In the genomic region with DNA sequence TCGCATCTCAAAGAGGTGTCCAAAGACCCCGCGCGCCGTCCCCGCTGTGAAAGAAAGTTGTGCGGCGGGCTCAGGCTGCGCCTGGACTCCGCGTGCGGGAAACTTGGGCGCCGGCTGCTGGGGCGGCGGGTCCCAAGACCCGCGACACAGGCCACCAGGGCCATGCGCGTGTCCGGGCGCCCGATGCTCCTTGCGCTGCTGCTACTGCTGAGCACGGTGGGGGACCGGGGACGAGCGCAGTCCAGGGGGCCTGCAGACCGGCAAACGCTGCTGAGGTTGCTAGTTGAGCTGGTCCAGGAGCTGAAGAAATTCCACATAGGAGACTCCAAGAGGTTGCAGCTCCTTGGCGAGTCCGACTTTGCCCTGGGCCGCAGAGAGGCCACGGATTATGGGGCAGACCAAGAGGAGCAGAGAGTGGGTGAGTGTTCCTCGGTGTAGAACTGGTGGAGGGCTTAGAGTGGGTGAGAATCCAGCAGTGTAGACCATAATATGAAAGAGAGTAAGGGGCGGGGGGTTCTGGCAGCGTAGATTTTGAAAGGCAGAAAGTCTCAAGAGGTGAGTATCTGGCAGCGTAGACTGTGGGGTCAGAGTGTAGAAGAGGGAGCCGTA, we compare ENCODE assay signal across 9 mouse cellular contexts. TPM values are rescaled to one million over a fixed set of nuclear protein-coding genes. Genes with fewer than 3 reads are reported as not detected.
A peak's percentile ranks its signal among the peaks of the same experiment; 100 is the strongest.
DNase-seq lines count a peak whose midpoint lies in the region; ATAC-seq lines count a peak whose summit lies in the region.
"Had no signal": no experiment of that assay in that cellular context is flagged by ENCODE, and none has a peak within 500 bp of the region (broad histone marks: within the 10 kb centered on the region; RNA-seq: fewer than 3 reads in every experiment).

No protein-coding gene starts in this region.

- DNase-seq in adrenal gland, postnatal 10 days: peak; percentile 6
- DNase-seq in adrenal gland, postnatal 36 days: no peak
- DNase-seq in right cerebral cortex, postnatal 4 days: peak; percentile 12
- no peak for DNase-seq in right cerebral cortex, postnatal 36 days (ENCODE audit: low spot score in 2 of 2)
- no peak for DNase-seq in T-cell, adult 2 months (ENCODE audit: low spot score)
- no peak for DNase-seq in left cerebral cortex, postnatal 4 days
- no peak for DNase-seq in MN1 (ENCODE audit: low spot score)

- peak overlapping the region; percentile 29 for H3K4me3 ChIP-seq in liver, embryonic 16.5 days (ENCODE audit: low read depth, low read length)

- 10% methylated on average over 34 of the region's 39 CpGs for WGBS in liver, embryonic 16.5 days (ENCODE audit: insufficient replicate concordance)

- H3K27me3 ChIP-seq in liver, embryonic 16.5 days (ENCODE audit: control insufficient read depth, insufficient read depth, low read depth, low read length): peaks cover 54% of the 10 kb centered on the region

- no peaks in the 10 kb centered on the region for H3K36me3 ChIP-seq in liver, embryonic 16.5 days (ENCODE audit: control insufficient read depth, insufficient read depth)

- H3K27ac ChIP-seq in liver, embryonic 16.5 days (ENCODE audit: low read length): no peak overlapping the region

- intact Hi-C loops in left cerebral cortex, postnatal 4 days (cut with DNase I): no loop called here

- no peak overlapping the region for H3K9ac ChIP-seq in liver, embryonic 16.5 days (ENCODE audit: low read depth, low read length)

- ATAC-seq in liver, embryonic 16.5 days (ENCODE audit: low read depth): no peak

- peaks cover 4% of the 10 kb centered on the region; the same call in 1 of the 2 replicates for H3K4me1 ChIP-seq in liver, embryonic 16.5 days (ENCODE audit: control insufficient read depth, low read depth, low read length)

- no peaks in the 10 kb centered on the region for H3K9me3 ChIP-seq in liver, embryonic 16.5 days (replicated peaks; ENCODE audit: control insufficient read depth, low read length)

- H3K4me2 ChIP-seq in liver, embryonic 16.5 days (ENCODE audit: low read depth, low read length): peak overlapping the region; percentile 28; the same call in 1 of the 2 replicates

RNA-seq across cellular contexts. Expression of gene Alkal2, which starts 0.6 kb away (rescaled TPM):
- under 1 TPM; 0.58 to 0.96 TPM for total RNA-seq in adrenal gland, postnatal 10 days (2021)
- 1 to 10 TPM in 1 of 2 experiments, under 1 TPM in 1; 0.16 to 1.3 TPM for total RNA-seq in adrenal gland, postnatal 36 days (2021)
- polyA plus RNA-seq in liver, embryonic 16.5 days (2015; fragmentation: Nextera tagmentation; extraction: Ambion mirVana): not detected in 2 replicates
- total RNA-seq in left cerebral cortex, postnatal 4 days (2021): 1 to 10 TPM; 1.9 to 2.0 TPM
- total RNA-seq: liver, adult 2 months had no signal
- polyA plus RNA-seq: liver, adult 2 months had no signal

RNA-seq across cellular contexts. Expression of gene Acp1, which starts 26.7 kb away (rescaled TPM):
- total RNA-seq in adrenal gland, postnatal 10 days (2021): 10 to 100 TPM; 62.3 to 65.5 TPM
- 10 to 100 TPM; 51.9 to 62.8 TPM for total RNA-seq in adrenal gland, postnatal 36 days (2021)
- polyA plus RNA-seq in liver, embryonic 16.5 days (2015; fragmentation: Nextera tagmentation; extraction: Ambion mirVana): 235 and 271 TPM in 2 replicates
- total RNA-seq in left cerebral cortex, postnatal 4 days (2021): 10 to 100 TPM; 50.6 to 52.4 TPM

RNA-seq across cellular contexts. Expression of gene Sh3yl1, which starts 26.7 kb away (rescaled TPM):
- total RNA-seq in adrenal gland, postnatal 10 days (2021): 1 to 10 TPM; 4.8 to 5.8 TPM
- total RNA-seq in adrenal gland, postnatal 36 days (2021): 1 to 10 TPM; 2.5 to 3.5 TPM
- polyA plus RNA-seq in liver, embryonic 16.5 days (2015; fragmentation: Nextera tagmentation; extraction: Ambion mirVana): 39.7 and 41.2 TPM in 2 replicates
- total RNA-seq in left cerebral cortex, postnatal 4 days (2021): 10 to 100 TPM; 37.5 to 42.5 TPM

Comparison
In these comparisons a context has a peak if more than half of its experiments do, and no peak if none do; other contexts are left out.
1. DNase-seq: peak in adrenal gland, postnatal 10 days (single experiment) and right cerebral cortex, postnatal 4 days (single experiment); none in adrenal gland, postnatal 36 days (0 of 2), right cerebral cortex, postnatal 36 days (0 of 2), T-cell, adult 2 months (single experiment), left cerebral cortex, postnatal 4 days (single experiment) and MN1 (single experiment).
2. RNA of gene Sh3yl1, which starts 26.7 kb away (total RNA-seq): 37.5 to 42.5 TPM in left cerebral cortex, postnatal 4 days; 4.8 to 5.8 TPM in adrenal gland, postnatal 10 days and 2.5 to 3.5 TPM in adrenal gland, postnatal 36 days; every median in the first group is over 4 times any median in the second.